ENCODE assay signal across 23 mouse cellular contexts in genomic region chr17:45445923-45446322, GRCm38 (mm10). TPM values are rescaled to one million over a fixed set of nuclear protein-coding genes. Genes with fewer than 3 reads are reported as not detected.
DNase-seq lines count a peak whose midpoint lies in the region; ATAC-seq lines count a peak whose summit lies in the region.
"Had no signal": no experiment of that assay in that cellular context is flagged by ENCODE, and none has a peak within 500 bp of the region (broad histone marks: within the 10 kb centered on the region; RNA-seq: fewer than 3 reads in every experiment).

No protein-coding gene starts in this region.

- peak; percentile 80 for DNase-seq in 3T3-L1 (ENCODE audit: low read depth, low spot score)
- DNase-seq in 416B (ENCODE audit: low read depth): peak; percentile 61
- DNase-seq in Muller cell, postnatal 12 days (ENCODE audit: inconsistent ontology term): peak; percentile 42
- DNase-seq in cerebellum, adult 8-10 months: no peak
- DNase-seq in kidney, adult 11 months: no peak
- DNase-seq: adrenal gland, postnatal 25 days; cerebellum, adult 2 months; cerebellum, postnatal 14 days; gastrocnemius, postnatal 10 days; heart, adult 18-20 months; heart, postnatal 10 days; heart, postnatal 4 days; kidney, adult 18-20 months had no signal

- WGBS in midbrain, embryonic 15.5 days: 91% methylated on average over 4 of the region's 4 CpGs

- H3K9ac ChIP-seq in midbrain, embryonic 15.5 days: no peak overlapping the region
- H3K9ac ChIP-seq: embryonic facial prominence, embryonic 12.5 days; forebrain, embryonic 12.5 days; hindbrain, embryonic 12.5 days had no signal

- H3K4me2 ChIP-seq in midbrain, embryonic 15.5 days: no peak overlapping the region
- H3K4me2 ChIP-seq: embryonic facial prominence, embryonic 12.5 days; forebrain, embryonic 12.5 days; hindbrain, embryonic 12.5 days had no signal

- no peaks in the 10 kb centered on the region for H3K4me1 ChIP-seq in midbrain, embryonic 15.5 days
- H3K4me1 ChIP-seq: embryonic facial prominence, embryonic 12.5 days; forebrain, embryonic 12.5 days; heart, embryonic 10.5 days; hindbrain, embryonic 12.5 days had no signal

- no peaks in the 10 kb centered on the region for H3K36me3 ChIP-seq in midbrain, embryonic 15.5 days (replicated peaks)

- peak; percentile 76 for ATAC-seq in megakaryocyte progenitor cell, adult 5-6 weeks (replicated peaks; ENCODE audit: poor library complexity)
- no peak for ATAC-seq in midbrain, embryonic 15.5 days (replicated peaks)
- ATAC-seq: forebrain, embryonic 16.5 days; hindbrain, embryonic 16.5 days; inflammation-experienced regulatory T-cells, adult 6 months had no signal

- no peaks in the 10 kb centered on the region for H3K27me3 ChIP-seq in midbrain, embryonic 15.5 days (replicated peaks)
- H3K27me3 ChIP-seq: CH12.LX; embryonic facial prominence, embryonic 12.5 days; forebrain, embryonic 12.5 days; hindbrain, embryonic 12.5 days had no signal

- H3K27ac ChIP-seq in midbrain, embryonic 15.5 days: no peak overlapping the region
- H3K27ac ChIP-seq: embryonic facial prominence, embryonic 12.5 days; forebrain, embryonic 12.5 days; heart, embryonic 10.5 days; hindbrain, embryonic 12.5 days had no signal

- H3K4me3 ChIP-seq in midbrain, embryonic 15.5 days: no peak overlapping the region
- H3K4me3 ChIP-seq: embryonic facial prominence, embryonic 12.5 days; forebrain, embryonic 12.5 days; heart, embryonic 10.5 days; hindbrain, embryonic 12.5 days had no signal

- no peaks in the 10 kb centered on the region for H3K9me3 ChIP-seq in midbrain, embryonic 15.5 days
- H3K9me3 ChIP-seq: embryonic facial prominence, embryonic 12.5 days; forebrain, embryonic 12.5 days; heart, embryonic 10.5 days; hindbrain, embryonic 12.5 days had no signal

RNA-seq across cellular contexts. Expression of gene Cdc5l, which starts 12.4 kb away (rescaled TPM):
- total RNA-seq in megakaryocyte progenitor cell, adult 5-6 weeks (2015): 60.9 and 69.3 TPM in 2 replicates
- total RNA-seq in megakaryocyte progenitor cell, adult 5-6 weeks (2017): 109 and 128 TPM in 2 replicates
- 61.3 and 62.1 TPM in 2 replicates for polyA plus RNA-seq in midbrain, embryonic 15.5 days (2015; fragmentation: Nextera tagmentation; extraction: Ambion mirVana)

RNA-seq across cellular contexts. Expression of gene Spats1, which starts 29.3 kb away (rescaled TPM):
- total RNA-seq in megakaryocyte progenitor cell, adult 5-6 weeks (2015): not detected in 2 replicates
- total RNA-seq in megakaryocyte progenitor cell, adult 5-6 weeks (2017): not detected in 2 replicates
- polyA plus RNA-seq in midbrain, embryonic 15.5 days (2015; fragmentation: Nextera tagmentation; extraction: Ambion mirVana): 1.6 TPM in 2 replicates

Comparison
In these comparisons a context has a peak if more than half of its experiments do, and no peak if none do; other contexts are left out.
1. DNase-seq: peak in 3T3-L1 (single experiment), 416B (single experiment) and Muller cell, postnatal 12 days (single experiment); none in cerebellum, adult 8-10 months (single experiment) and kidney, adult 11 months (single experiment).